In the genomic region with DNA sequence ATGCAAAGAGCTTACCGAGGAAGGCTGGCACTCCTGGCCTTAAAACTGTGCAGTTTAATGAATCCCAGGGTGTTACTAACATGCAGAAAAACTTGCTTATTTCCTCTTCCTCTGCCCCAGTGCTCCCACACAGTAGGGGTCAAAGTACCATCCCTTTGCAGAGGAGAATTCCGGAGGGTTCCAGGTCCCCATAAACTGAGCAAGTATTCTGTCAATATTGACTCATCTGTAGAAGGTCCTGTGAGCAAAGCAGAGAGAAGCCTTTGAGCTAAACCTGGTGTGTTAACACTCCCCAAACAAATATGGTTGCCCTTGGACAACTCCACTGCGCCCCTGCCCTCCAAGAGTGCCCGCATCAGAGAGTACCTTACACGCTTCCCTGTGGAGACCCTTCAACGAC, we compare ENCODE assay signal across 30 mouse cellular contexts. TPM values are rescaled to one million over a fixed set of nuclear protein-coding genes. Genes with fewer than 3 reads are reported as not detected.
DNase-seq lines count a peak whose midpoint lies in the region; ATAC-seq and TF ChIP-seq lines count a peak whose summit lies in the region.
"Had no signal": no experiment of that assay in that cellular context is flagged by ENCODE, and none has a peak within 500 bp of the region (broad histone marks: within the 10 kb centered on the region; RNA-seq: fewer than 3 reads in every experiment).

No protein-coding gene starts in this region.

- no peaks in the 10 kb centered on the region for H3K4me1 ChIP-seq in intestine, embryonic 15.5 days (replicated peaks)
- H3K4me1 ChIP-seq in intestine, postnatal 0 days (replicated peaks; ENCODE audit: control insufficient read depth, insufficient read depth, low read length): no peaks in the 10 kb centered on the region
- peaks cover 0 to 4% of the 10 kb centered on the region in 2 experiments; a peak in 2 of 4 replicates for H3K4me1 ChIP-seq in liver, embryonic 14.5 days (replicated peaks; ENCODE audit: control insufficient read depth in 2 of 2, insufficient read depth in 2 of 2, low read length in 1 of 2)
- H3K4me1 ChIP-seq in stomach, embryonic 15.5 days: no peaks in the 10 kb centered on the region
- H3K4me1 ChIP-seq in kidney, embryonic 16.5 days (ENCODE audit: insufficient read depth, low read length): no peaks in the 10 kb centered on the region
- H3K4me1 ChIP-seq: embryonic facial prominence, embryonic 10.5 days; embryonic facial prominence, embryonic 15.5 days; lung, embryonic 15.5 days; neural tube, embryonic 12.5 days had no signal

- H3K36me3 ChIP-seq in intestine, embryonic 15.5 days: no peaks in the 10 kb centered on the region
- H3K36me3 ChIP-seq in intestine, postnatal 0 days (ENCODE audit: control insufficient read depth, insufficient read depth): no peaks in the 10 kb centered on the region
- H3K36me3 ChIP-seq in liver, embryonic 14.5 days (replicated peaks; ENCODE audit: control insufficient read depth, insufficient read depth, low read depth): no peaks in the 10 kb centered on the region
- H3K36me3 ChIP-seq in stomach, embryonic 15.5 days: no peaks in the 10 kb centered on the region
- H3K36me3 ChIP-seq in kidney, embryonic 16.5 days (ENCODE audit: insufficient read depth, low read length): no peaks in the 10 kb centered on the region
- H3K36me3 ChIP-seq: embryonic facial prominence, embryonic 10.5 days; embryonic facial prominence, embryonic 15.5 days; forebrain, embryonic 12.5 days; hindbrain, embryonic 10.5 days; lung, embryonic 15.5 days; neural tube, embryonic 12.5 days had no signal

- DNase-seq in liver, embryonic 14.5 days (ENCODE audit: low read depth in 3 of 3, low spot score in 3 of 3): peak in 2 of 3 experiments; percentile 4 to 7
- DNase-seq in ovary, adult 18-20 months (ENCODE audit: low spot score): no peak
- DNase-seq in spleen, postnatal 14 days (ENCODE audit: low spot score in 2 of 2): no peak
- no peak for DNase-seq in kidney, postnatal 36 days
- DNase-seq: adrenal gland, adult 2 months; B cell, adult 2 months; cerebellum, adult 8-10 months; cerebellum, postnatal 25 days; heart, adult 2 months; heart, postnatal 14 days; kidney, adult 11 months; kidney, postnatal 25 days; left cerebral cortex, postnatal 4 days; thymus, adult 2 months; thymus, postnatal 36 days had no signal

- H3K27me3 ChIP-seq in intestine, embryonic 15.5 days (replicated peaks): no peaks in the 10 kb centered on the region
- H3K27me3 ChIP-seq in intestine, postnatal 0 days (replicated peaks; ENCODE audit: control insufficient read depth, insufficient read depth, low read length): no peaks in the 10 kb centered on the region
- no peaks in the 10 kb centered on the region for H3K27me3 ChIP-seq in liver, embryonic 14.5 days (ENCODE audit: control insufficient read depth, insufficient read depth, low read length)
- H3K27me3 ChIP-seq in stomach, embryonic 15.5 days (replicated peaks): no peaks in the 10 kb centered on the region
- no peaks in the 10 kb centered on the region; the same call in 1 of the 2 replicates for H3K27me3 ChIP-seq in kidney, embryonic 16.5 days (ENCODE audit: insufficient read depth, low read length)
- H3K27me3 ChIP-seq: CH12.LX; embryonic facial prominence, embryonic 15.5 days; forebrain, embryonic 12.5 days; lung, embryonic 15.5 days; neural tube, embryonic 12.5 days had no signal

- no peak overlapping the region for H3K4me2 ChIP-seq in intestine, embryonic 15.5 days (replicated peaks)
- H3K4me2 ChIP-seq in intestine, postnatal 0 days (replicated peaks; ENCODE audit: low read depth): peak overlapping the region; percentile 32; the same call in 1 of the 2 replicates
- no peak overlapping the region for H3K4me2 ChIP-seq in liver, embryonic 14.5 days (ENCODE audit: low read depth)
- 0 out of 2 replicates have a peak overlapping the region, but pooled peaks have one; percentile 10 for H3K4me2 ChIP-seq in stomach, embryonic 15.5 days
- no peak overlapping the region for H3K4me2 ChIP-seq in kidney, embryonic 16.5 days (replicated peaks; ENCODE audit: low read depth, low read length)
- H3K4me2 ChIP-seq: embryonic facial prominence, embryonic 15.5 days; forebrain, embryonic 12.5 days; lung, embryonic 15.5 days; midbrain, embryonic 11.5 days; neural tube, embryonic 12.5 days had no signal

- no peaks in the 10 kb centered on the region for H3K9me3 ChIP-seq in intestine, embryonic 15.5 days
- no peaks in the 10 kb centered on the region for H3K9me3 ChIP-seq in intestine, postnatal 0 days (ENCODE audit: control insufficient read depth)
- H3K9me3 ChIP-seq in liver, embryonic 14.5 days (ENCODE audit: control insufficient read depth, low read length): no peaks in the 10 kb centered on the region
- no peaks in the 10 kb centered on the region for H3K9me3 ChIP-seq in stomach, embryonic 15.5 days
- no peaks in the 10 kb centered on the region for H3K9me3 ChIP-seq in kidney, embryonic 16.5 days (ENCODE audit: low read length)
- H3K9me3 ChIP-seq: embryonic facial prominence, embryonic 10.5 days; embryonic facial prominence, embryonic 15.5 days; forebrain, embryonic 12.5 days; hindbrain, embryonic 10.5 days; lung, embryonic 15.5 days; neural tube, embryonic 12.5 days had no signal

- ATAC-seq in intestine, embryonic 15.5 days: peak; percentile 97
- peak; percentile 88 for ATAC-seq in intestine, postnatal 0 days
- ATAC-seq in liver, embryonic 14.5 days (ENCODE audit: insufficient read depth): peak; percentile 33; the same call in 1 of the 2 replicates
- peak; percentile 88 for ATAC-seq in stomach, embryonic 15.5 days (ENCODE audit: insufficient read depth, low FRiP score, low read depth)
- no peak for ATAC-seq in kidney, embryonic 16.5 days (ENCODE audit: low FRiP score, low TSS enrichment)
- ATAC-seq: activated CD4-positive, CD25-positive, alpha-beta regulatory T cell, adult 4 months; hindbrain, embryonic 16.5 days; midbrain, embryonic 16.5 days had no signal

- TF ChIP-seq EP300 in liver, embryonic 14.5 days (IDR thresholded peaks at IDR 0.05; ENCODE audit: low read depth): no peak

- no peak overlapping the region for H3K27ac ChIP-seq in intestine, embryonic 15.5 days
- no peak overlapping the region for H3K27ac ChIP-seq in intestine, postnatal 0 days (ENCODE audit: low read depth, low read length)
- H3K27ac ChIP-seq in liver, embryonic 14.5 days: no peak overlapping the region
- no peak overlapping the region for H3K27ac ChIP-seq in stomach, embryonic 15.5 days
- H3K27ac ChIP-seq in kidney, embryonic 16.5 days (ENCODE audit: low read length): no peak overlapping the region
- H3K27ac ChIP-seq: embryonic facial prominence, embryonic 10.5 days; embryonic facial prominence, embryonic 15.5 days; forebrain, embryonic 12.5 days; heart, adult 2 months; hindbrain, embryonic 10.5 days; lung, embryonic 15.5 days; neural tube, embryonic 12.5 days had no signal

- H3K9ac ChIP-seq in intestine, embryonic 15.5 days: no peak overlapping the region
- no peak overlapping the region for H3K9ac ChIP-seq in intestine, postnatal 0 days (ENCODE audit: low read depth, low read length)
- no peak overlapping the region for H3K9ac ChIP-seq in liver, embryonic 14.5 days (replicated peaks)
- H3K9ac ChIP-seq in stomach, embryonic 15.5 days: no peak overlapping the region
- no peak overlapping the region for H3K9ac ChIP-seq in kidney, embryonic 16.5 days (replicated peaks; ENCODE audit: low read length)
- H3K9ac ChIP-seq: embryonic facial prominence, embryonic 15.5 days; forebrain, embryonic 12.5 days; lung, embryonic 15.5 days; neural tube, embryonic 12.5 days had no signal

- no peak overlapping the region for H3K4me3 ChIP-seq in intestine, embryonic 15.5 days (replicated peaks)
- H3K4me3 ChIP-seq in intestine, postnatal 0 days (ENCODE audit: low read depth, low read length): no peak overlapping the region
- H3K4me3 ChIP-seq in liver, embryonic 14.5 days (ENCODE audit: insufficient read depth in 1 of 2, low read depth in 2 of 2, low read length in 2 of 2): no peak overlapping the region
- H3K4me3 ChIP-seq in stomach, embryonic 15.5 days (replicated peaks): no peak overlapping the region
- H3K4me3 ChIP-seq in kidney, embryonic 16.5 days (ENCODE audit: low read length): no peak overlapping the region
- H3K4me3 ChIP-seq: embryonic facial prominence, embryonic 10.5 days; embryonic facial prominence, embryonic 15.5 days; forebrain, embryonic 12.5 days; heart, adult 2 months; hindbrain, embryonic 10.5 days; lung, embryonic 15.5 days; neural tube, embryonic 12.5 days had no signal

- no peak for TF ChIP-seq CTCF in intestine, postnatal 0 days (IDR thresholded peaks at IDR 0.05; ENCODE audit: low read depth)
- no peak for TF ChIP-seq CTCF in liver, embryonic 14.5 days (IDR thresholded peaks at IDR 0.05; ENCODE audit: low read depth)

- WGBS in intestine, embryonic 15.5 days: 35% methylated on average over 6 of the region's 6 CpGs
- 28% methylated on average over 6 of the region's 6 CpGs for WGBS in intestine, postnatal 0 days
- 51% methylated on average over 6 of the region's 6 CpGs for WGBS in liver, embryonic 14.5 days (ENCODE audit: insufficient replicate concordance)
- WGBS in stomach, embryonic 15.5 days: 38% methylated on average over 6 of the region's 6 CpGs
- WGBS in kidney, embryonic 16.5 days: 50% methylated on average over 6 of the region's 6 CpGs

RNA-seq across cellular contexts. Expression of a gene that starts 40.1 kb away (rescaled TPM):
- polyA plus RNA-seq in intestine, embryonic 15.5 days (2015; fragmentation: Nextera tagmentation; extraction: Ambion mirVana): 0.09 and 0.20 TPM in 2 replicates
- polyA plus RNA-seq in intestine, postnatal 0 days (2015; fragmentation: Nextera tagmentation; extraction: Ambion mirVana): 0.04 and 0.08 TPM in 2 replicates
- polyA plus RNA-seq in liver, embryonic 14.5 days (2012; rRNA removed): 0.01 TPM in 1 of 2 replicates, not detected in the other
- not detected in 2 replicates for polyA plus RNA-seq in liver, embryonic 14.5 days (2014; fragmentation: Nextera tagmentation; extraction: Ambion mirVana)
- 0.13 and 0.31 TPM in 2 replicates for polyA plus RNA-seq in stomach, embryonic 15.5 days (2015; fragmentation: Nextera tagmentation; extraction: Ambion mirVana)
- polyA plus RNA-seq in kidney, embryonic 16.5 days (2015; fragmentation: Nextera tagmentation; extraction: Ambion mirVana): 0.60 and 0.76 TPM in 2 replicates
- polyA plus RNA-seq: adrenal gland, adult 2 months had no signal

Comparison
In these comparisons a context has a peak if more than half of its experiments do, and no peak if none do; other contexts are left out.
1. H3K4me2 ChIP-seq: peak in intestine, postnatal 0 days (single experiment) and stomach, embryonic 15.5 days (single experiment); none in intestine, embryonic 15.5 days (single experiment), liver, embryonic 14.5 days (single experiment) and kidney, embryonic 16.5 days (single experiment).
2. DNase-seq: peak in liver, embryonic 14.5 days (2 of 3); none in ovary, adult 18-20 months (single experiment), spleen, postnatal 14 days (0 of 2) and kidney, postnatal 36 days (0 of 2).